Mouse (Mus musculus) liver, adult 2 months (tissue): ENCODE measurements around the gene Slc4a11.

ENCODE experiments used
- CTCF ChIP-seq: fragments of 200-500 bp; IDR thresholded peaks from 2 replicates; pipeline ENCODE4 v1.5.1; 2011; ENCODE audit warnings: low read depth, low read length, control low read depth
- POLR2A ChIP-seq: fragments of 200-500 bp; IDR thresholded peaks from 2 replicates; pipeline ENCODE4 v1.6.1; 2011; ENCODE audit warnings: low read length, control low read depth; ENCODE audit not compliant: insufficient read depth; ENCODE audit errors: extremely low read depth

GRCm38 (mm10) chr2:130635847-130636246 lies 61.5 kb downstream of the Slc4a11 start:
- TF ChIP-seq CTCF (no peak), POLR2A (no peak)
